Mouse (Mus musculus): ENCODE data around the gene Edil3. TPM values are rescaled to one million over a fixed set of nuclear protein-coding genes. Genes with fewer than 3 reads are reported as not detected.

Edil3 gene
- polyA plus RNA-seq, 1 experiment from 2014 or later: 17.5 TPM

DNA sequence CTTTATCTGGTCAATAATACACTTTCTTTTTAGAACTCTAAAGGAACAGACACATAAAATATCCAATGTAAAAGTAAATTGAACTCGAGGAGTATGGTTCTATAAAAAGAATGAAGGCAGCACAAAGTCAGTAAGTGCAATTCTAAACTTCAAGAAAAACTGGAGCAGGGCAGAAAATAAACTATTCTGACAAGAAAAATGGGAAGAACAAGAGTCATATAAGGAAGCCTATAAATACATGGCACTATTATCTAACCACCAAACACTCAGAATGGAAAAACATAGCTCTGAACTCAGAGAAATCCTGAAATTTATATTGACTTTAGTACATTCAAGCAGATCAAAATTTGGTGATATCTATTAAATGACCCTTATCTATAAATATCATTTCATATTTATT lies 284.6 kb downstream of the Edil3 start:
- no peak overlapping the region for H3K4me2 ChIP-seq (ENCODE audit: low read depth, low read length)
- H3K36me3 ChIP-seq (replicated peaks; ENCODE audit: control insufficient read depth, insufficient read depth, low read depth, low read length): no peaks in the 10 kb centered on the region
- 63% methylated on average over 1 of the region's 1 CpGs for WGBS
- no peak overlapping the region for H3K4me3 ChIP-seq (ENCODE audit: low read depth, low read length)
- H3K27ac ChIP-seq (replicated peaks; ENCODE audit: low read depth, low read length): no peak overlapping the region
- no peaks in the 10 kb centered on the region for H3K4me1 ChIP-seq (ENCODE audit: control insufficient read depth, insufficient read depth, low read length)
- no peak overlapping the region for H3K9ac ChIP-seq (replicated peaks; ENCODE audit: low read length)
- ATAC-seq (replicated peaks; ENCODE audit: insufficient number of reproducible peaks, low FRiP score, low TSS enrichment, low read depth) (no peak), DNase-seq (ENCODE audit: low spot score) (no peak)
- no peaks in the 10 kb centered on the region for H3K27me3 ChIP-seq (ENCODE audit: control insufficient read depth, insufficient read depth, low read length)
- H3K9me3 ChIP-seq (replicated peaks; ENCODE audit: control insufficient read depth, low read length): no peaks in the 10 kb centered on the region

DNA sequence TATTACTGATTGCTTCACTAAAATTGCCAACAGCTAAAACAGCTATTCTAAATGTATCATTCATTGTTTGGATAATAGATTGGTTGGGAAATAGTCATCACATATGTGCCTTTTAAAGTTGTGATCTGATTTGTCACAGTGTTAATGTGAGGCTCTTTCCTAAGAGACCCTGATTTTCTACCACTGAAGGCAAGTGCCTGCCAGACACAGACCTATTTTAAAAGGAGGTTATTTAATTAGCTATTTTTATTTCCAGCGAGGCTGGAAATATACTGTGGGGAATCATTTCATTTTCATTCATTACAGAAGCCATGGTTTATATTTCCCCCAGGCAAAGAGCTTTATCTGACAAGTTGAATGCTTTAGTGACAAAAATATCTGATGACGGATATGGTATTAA lies 296.3 kb downstream of the Edil3 start:
- no peak for DNase-seq (ENCODE audit: low spot score)
- Histone ChIP-seq H3K27ac (replicated peaks; ENCODE audit: low read depth, low read length) (no peak overlapping the region), H3K4me2 (ENCODE audit: low read depth, low read length) (no peak overlapping the region), H3K4me3 (ENCODE audit: low read depth, low read length) (no peak overlapping the region), H3K27me3 (ENCODE audit: control insufficient read depth, insufficient read depth, low read length) (no peaks in the 10 kb centered on the region), H3K36me3 (replicated peaks; ENCODE audit: control insufficient read depth, insufficient read depth, low read depth, low read length) (no peaks in the 10 kb centered on the region), H3K4me1 (ENCODE audit: control insufficient read depth, insufficient read depth, low read length) (no peaks in the 10 kb centered on the region), H3K9ac (replicated peaks; ENCODE audit: low read length) (no peak overlapping the region), H3K9me3 (replicated peaks; ENCODE audit: control insufficient read depth, low read length) (no peaks in the 10 kb centered on the region)
- 56% methylated on average over 2 of the region's 2 CpGs for WGBS
- ATAC-seq (replicated peaks; ENCODE audit: insufficient number of reproducible peaks, low FRiP score, low TSS enrichment, low read depth): no peak

DNA sequence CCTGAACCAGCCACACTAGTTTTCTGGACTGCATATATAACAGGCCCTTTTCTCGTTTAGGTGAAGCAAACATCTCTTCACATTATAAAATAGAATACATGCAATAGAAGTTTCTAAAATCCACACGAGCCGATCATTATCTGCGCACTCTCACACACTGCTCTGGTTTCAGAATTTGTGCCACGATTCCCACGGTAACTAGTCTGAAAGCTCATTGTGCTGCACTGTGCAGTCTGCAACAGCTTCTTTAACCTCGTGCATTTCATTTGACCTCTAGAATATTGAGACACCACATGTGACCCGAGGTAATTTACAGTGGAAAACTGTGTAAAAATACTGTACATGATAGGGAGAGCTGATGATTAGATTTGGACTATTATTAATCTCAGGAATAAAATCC lies 298.5 kb downstream of the Edil3 start:
- ATAC-seq (replicated peaks; ENCODE audit: insufficient number of reproducible peaks, low FRiP score, low TSS enrichment, low read depth) (peak; percentile 62; the same call in 1 of the 2 replicates), DNase-seq (ENCODE audit: low spot score) (no peak)
- Histone ChIP-seq H3K4me1 (ENCODE audit: control insufficient read depth, insufficient read depth, low read length) (no peaks in the 10 kb centered on the region), H3K36me3 (replicated peaks; ENCODE audit: control insufficient read depth, insufficient read depth, low read depth, low read length) (no peaks in the 10 kb centered on the region), H3K9me3 (replicated peaks; ENCODE audit: control insufficient read depth, low read length) (no peaks in the 10 kb centered on the region), H3K4me2 (ENCODE audit: low read depth, low read length) (no peak overlapping the region), H3K27me3 (ENCODE audit: control insufficient read depth, insufficient read depth, low read length) (no peaks in the 10 kb centered on the region), H3K4me3 (ENCODE audit: low read depth, low read length) (no peak overlapping the region), H3K9ac (replicated peaks; ENCODE audit: low read length) (no peak overlapping the region), H3K27ac (replicated peaks; ENCODE audit: low read depth, low read length) (no peak overlapping the region)
- WGBS: 70% methylated on average over 8 of the region's 8 CpGs

DNA sequence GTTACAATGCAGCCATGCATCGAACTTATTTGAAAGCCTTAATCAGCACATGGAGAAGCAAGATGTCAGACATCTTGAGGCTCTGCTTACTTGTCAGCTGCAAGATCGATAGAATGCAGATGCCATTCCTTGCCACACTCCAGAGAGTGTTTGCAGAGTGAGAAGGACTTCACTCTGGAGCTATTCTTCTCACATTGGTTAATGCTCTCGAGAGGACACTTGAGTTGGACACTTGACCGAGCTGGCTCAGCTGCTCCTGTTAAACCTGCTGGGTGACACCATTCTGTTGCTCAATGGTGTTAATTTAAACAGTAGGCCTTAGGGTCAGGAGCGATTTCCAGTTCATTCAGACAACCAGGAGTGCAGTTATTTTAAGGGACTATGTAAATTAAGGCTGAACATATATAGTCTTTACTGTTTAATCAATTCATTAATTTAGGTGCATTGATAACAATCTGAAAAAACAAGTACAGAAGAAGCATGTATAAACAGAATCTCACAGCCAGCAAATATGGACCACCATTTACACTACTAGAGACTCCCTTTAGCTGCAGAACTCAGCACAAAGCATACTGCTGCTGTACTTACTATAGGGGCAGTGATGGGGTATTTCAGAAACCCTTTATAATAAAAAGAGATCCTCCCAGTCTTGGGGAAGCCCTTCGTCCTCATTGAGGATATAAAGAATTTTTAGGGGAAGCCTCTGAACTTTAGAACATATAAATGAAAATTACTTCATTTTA lies 301.4 kb downstream of the Edil3 start:
- 76% methylated on average over 6 of the region's 6 CpGs for WGBS

DNA sequence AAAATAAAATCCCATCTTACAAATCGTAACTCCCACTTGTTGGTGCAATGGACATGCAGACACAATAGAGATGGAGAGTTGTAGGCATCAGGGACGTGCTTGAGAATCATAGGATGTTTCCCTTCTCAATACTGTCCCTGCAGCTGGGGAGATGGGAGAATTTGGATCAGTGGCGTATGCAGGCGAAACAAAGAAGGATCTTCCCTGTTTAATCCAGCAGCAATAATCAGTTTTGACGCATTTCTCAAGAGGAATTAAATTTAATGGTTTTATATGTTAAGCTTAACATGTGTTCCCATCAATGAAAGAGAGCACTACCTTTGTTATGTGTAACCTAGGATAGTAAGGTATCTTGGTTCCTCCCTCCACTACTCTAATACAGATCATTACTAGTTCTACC lies 302.1 kb downstream of the Edil3 start:
- ATAC-seq (replicated peaks; ENCODE audit: insufficient number of reproducible peaks, low FRiP score, low TSS enrichment, low read depth): no peak
- Histone ChIP-seq H3K9ac (replicated peaks; ENCODE audit: low read length) (no peak overlapping the region), H3K4me2 (ENCODE audit: low read depth, low read length) (no peak overlapping the region), H3K27ac (replicated peaks; ENCODE audit: low read depth, low read length) (no peak overlapping the region), H3K4me3 (ENCODE audit: low read depth, low read length) (no peak overlapping the region), H3K9me3 (replicated peaks; ENCODE audit: control insufficient read depth, low read length) (no peaks in the 10 kb centered on the region), H3K27me3 (ENCODE audit: control insufficient read depth, insufficient read depth, low read length) (no peaks in the 10 kb centered on the region), H3K4me1 (ENCODE audit: control insufficient read depth, insufficient read depth, low read length) (no peaks in the 10 kb centered on the region), H3K36me3 (replicated peaks; ENCODE audit: control insufficient read depth, insufficient read depth, low read depth, low read length) (no peaks in the 10 kb centered on the region)
- 89% methylated on average over 5 of the region's 5 CpGs for WGBS
- no peak for DNase-seq (ENCODE audit: low spot score)

More for the DNA sequence above, 301.4 kb downstream of the Edil3 start:
- no peak overlapping the region for H3K4me3 ChIP-seq (ENCODE audit: low read depth, low read length)
- H3K27ac ChIP-seq (replicated peaks; ENCODE audit: low read depth, low read length): no peak overlapping the region
- H3K36me3 ChIP-seq (replicated peaks; ENCODE audit: control insufficient read depth, insufficient read depth, low read depth, low read length): no peaks in the 10 kb centered on the region
- no peaks in the 10 kb centered on the region for H3K4me1 ChIP-seq (ENCODE audit: control insufficient read depth, insufficient read depth, low read length)
- H3K9ac ChIP-seq (replicated peaks; ENCODE audit: low read length): no peak overlapping the region
- ATAC-seq (replicated peaks; ENCODE audit: insufficient number of reproducible peaks, low FRiP score, low TSS enrichment, low read depth) (no peak), DNase-seq (ENCODE audit: low spot score) (no peak)
- no peaks in the 10 kb centered on the region for H3K9me3 ChIP-seq (replicated peaks; ENCODE audit: control insufficient read depth, low read length)
- H3K4me2 ChIP-seq (ENCODE audit: low read depth, low read length): no peak overlapping the region
- H3K27me3 ChIP-seq (ENCODE audit: control insufficient read depth, insufficient read depth, low read length): no peaks in the 10 kb centered on the region

DNA sequence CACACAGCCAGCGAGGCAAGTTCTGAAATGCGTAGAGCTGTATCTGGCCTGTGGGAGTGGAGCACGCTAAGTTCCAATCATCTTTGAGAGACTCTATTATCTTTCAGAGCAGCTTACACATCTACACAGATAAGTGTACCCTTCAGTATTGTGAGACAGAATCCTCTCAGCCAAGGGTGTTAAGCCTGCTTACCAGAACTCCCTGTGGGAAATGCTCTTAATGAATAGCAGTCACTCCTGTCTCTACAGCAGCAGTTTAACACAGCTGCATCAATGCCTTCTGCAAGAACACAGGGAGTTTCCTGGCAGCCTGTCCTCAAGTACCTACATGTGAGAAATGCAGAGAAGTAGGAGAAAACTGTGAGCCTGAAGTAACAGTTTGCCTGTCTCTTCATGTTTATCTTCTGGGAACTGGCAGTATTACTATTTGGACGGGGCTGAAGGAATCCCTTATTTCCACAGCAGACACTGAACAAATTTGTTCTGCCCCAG lies 324.8 kb downstream of the Edil3 start:
- no peaks in the 10 kb centered on the region for H3K9me3 ChIP-seq (replicated peaks; ENCODE audit: control insufficient read depth, low read length)
- WGBS: 66% methylated on average over 4 of the region's 4 CpGs
- no peaks in the 10 kb centered on the region for H3K27me3 ChIP-seq (ENCODE audit: control insufficient read depth, insufficient read depth, low read length)
- H3K4me2 ChIP-seq (ENCODE audit: low read depth, low read length): no peak overlapping the region
- no peak overlapping the region for H3K27ac ChIP-seq (replicated peaks; ENCODE audit: low read depth, low read length)
- DNase-seq (ENCODE audit: low spot score) (no peak), ATAC-seq (replicated peaks; ENCODE audit: insufficient number of reproducible peaks, low FRiP score, low TSS enrichment, low read depth) (no peak)
- H3K4me1 ChIP-seq (ENCODE audit: control insufficient read depth, insufficient read depth, low read length): no peaks in the 10 kb centered on the region
- no peak overlapping the region for H3K9ac ChIP-seq (replicated peaks; ENCODE audit: low read length)
- no peak overlapping the region for H3K4me3 ChIP-seq (ENCODE audit: low read depth, low read length)
- H3K36me3 ChIP-seq (replicated peaks; ENCODE audit: control insufficient read depth, insufficient read depth, low read depth, low read length): no peaks in the 10 kb centered on the region

DNA sequence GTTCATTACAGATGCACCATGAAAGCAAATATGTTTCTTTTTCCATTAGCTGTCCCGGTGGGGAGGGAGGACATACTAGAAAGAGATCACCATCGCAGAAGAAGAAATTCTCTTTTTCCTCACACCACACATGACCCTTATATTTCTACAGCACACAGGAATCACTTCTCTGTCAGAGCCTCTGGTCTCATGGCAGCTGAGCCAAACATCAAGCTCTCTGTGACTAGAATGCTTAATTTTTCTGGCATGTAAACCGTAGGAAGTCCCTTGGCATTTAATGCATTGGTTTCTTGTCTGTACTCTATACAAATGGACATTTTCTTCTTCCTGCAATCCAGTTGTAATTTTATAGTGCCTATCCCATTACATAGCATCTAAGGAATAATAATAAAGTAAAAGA lies 330.6 kb downstream of the Edil3 start:
- 84% methylated on average over 3 of the region's 3 CpGs for WGBS
- ATAC-seq (replicated peaks; ENCODE audit: insufficient number of reproducible peaks, low FRiP score, low TSS enrichment, low read depth): no peak
- DNase-seq (ENCODE audit: low spot score): no peak

DNA sequence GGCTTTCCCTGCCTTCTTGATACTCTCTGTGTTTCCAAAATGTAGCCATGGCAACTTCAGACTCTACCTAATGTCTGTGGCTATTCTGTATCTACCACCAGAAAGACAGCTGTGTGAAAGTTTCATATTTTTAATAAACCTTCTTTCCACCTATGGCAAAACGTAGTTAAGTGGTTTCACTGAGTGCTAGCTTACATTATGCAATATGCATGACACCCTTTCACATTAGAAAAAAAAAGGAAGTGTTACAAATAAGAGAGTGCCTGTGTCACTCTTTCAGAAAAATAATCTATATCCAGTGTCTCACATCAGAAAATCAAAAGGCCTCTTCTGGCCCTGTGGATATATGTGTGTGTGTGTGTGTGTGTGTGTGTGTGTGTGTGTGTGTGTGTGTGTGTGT lies 346.7 kb downstream of the Edil3 start:
- Histone ChIP-seq H3K4me2 (ENCODE audit: low read depth, low read length) (no peak overlapping the region), H3K4me1 (ENCODE audit: control insufficient read depth, insufficient read depth, low read length) (no peaks in the 10 kb centered on the region), H3K27ac (replicated peaks; ENCODE audit: low read depth, low read length) (no peak overlapping the region), H3K4me3 (ENCODE audit: low read depth, low read length) (no peak overlapping the region), H3K9ac (replicated peaks; ENCODE audit: low read length) (no peak overlapping the region), H3K9me3 (replicated peaks; ENCODE audit: control insufficient read depth, low read length) (no peaks in the 10 kb centered on the region), H3K27me3 (ENCODE audit: control insufficient read depth, insufficient read depth, low read length) (no peaks in the 10 kb centered on the region), H3K36me3 (replicated peaks; ENCODE audit: control insufficient read depth, insufficient read depth, low read depth, low read length) (no peaks in the 10 kb centered on the region)
- 94% methylated on average over 1 of the region's 1 CpGs for WGBS
- no peak for ATAC-seq (replicated peaks; ENCODE audit: insufficient number of reproducible peaks, low FRiP score, low TSS enrichment, low read depth)
- DNase-seq (ENCODE audit: low spot score): no peak

More for the DNA sequence above, 330.6 kb downstream of the Edil3 start:
- Histone ChIP-seq H3K4me1 (ENCODE audit: control insufficient read depth, insufficient read depth, low read length) (no peaks in the 10 kb centered on the region), H3K27ac (replicated peaks; ENCODE audit: low read depth, low read length) (no peak overlapping the region), H3K4me2 (ENCODE audit: low read depth, low read length) (no peak overlapping the region), H3K36me3 (replicated peaks; ENCODE audit: control insufficient read depth, insufficient read depth, low read depth, low read length) (no peaks in the 10 kb centered on the region), H3K4me3 (ENCODE audit: low read depth, low read length) (no peak overlapping the region), H3K9me3 (replicated peaks; ENCODE audit: control insufficient read depth, low read length) (no peaks in the 10 kb centered on the region), H3K27me3 (ENCODE audit: control insufficient read depth, insufficient read depth, low read length) (no peaks in the 10 kb centered on the region), H3K9ac (replicated peaks; ENCODE audit: low read length) (no peak overlapping the region)

Data from embryonic facial prominence, embryonic 11.5 days (tissue).